Mouse (Mus musculus): Measurements from ENCODE around the gene Calm2. TPM values are rescaled to one million over a fixed set of nuclear protein-coding genes. Genes with fewer than 3 reads are reported as not detected.

Calm2 gene
- 100 to 1,000 TPM; 181 to 192 TPM for total RNA-seq (2021)
- long read RNA-seq, experiment 1, transcript Calm2-201 (6 exons, 1,205 nt), result major isoform, 193 of 198 reads
- long read RNA-seq, experiment 1, partial matches to known transcripts, result 2 of 198 reads
- long read RNA-seq, experiment 1, other reads (novel, unspliced or antisense), result 3 of 198 reads
- long read RNA-seq, experiment 2, transcript Calm2-201 (6 exons, 1,205 nt), result major isoform, 179 of 186 reads
- long read RNA-seq, experiment 2, partial matches to known transcripts, result 7 of 186 reads
- long read RNA-seq, experiment 2, other reads (novel, unspliced or antisense), result 0 of 186 reads

DNA sequence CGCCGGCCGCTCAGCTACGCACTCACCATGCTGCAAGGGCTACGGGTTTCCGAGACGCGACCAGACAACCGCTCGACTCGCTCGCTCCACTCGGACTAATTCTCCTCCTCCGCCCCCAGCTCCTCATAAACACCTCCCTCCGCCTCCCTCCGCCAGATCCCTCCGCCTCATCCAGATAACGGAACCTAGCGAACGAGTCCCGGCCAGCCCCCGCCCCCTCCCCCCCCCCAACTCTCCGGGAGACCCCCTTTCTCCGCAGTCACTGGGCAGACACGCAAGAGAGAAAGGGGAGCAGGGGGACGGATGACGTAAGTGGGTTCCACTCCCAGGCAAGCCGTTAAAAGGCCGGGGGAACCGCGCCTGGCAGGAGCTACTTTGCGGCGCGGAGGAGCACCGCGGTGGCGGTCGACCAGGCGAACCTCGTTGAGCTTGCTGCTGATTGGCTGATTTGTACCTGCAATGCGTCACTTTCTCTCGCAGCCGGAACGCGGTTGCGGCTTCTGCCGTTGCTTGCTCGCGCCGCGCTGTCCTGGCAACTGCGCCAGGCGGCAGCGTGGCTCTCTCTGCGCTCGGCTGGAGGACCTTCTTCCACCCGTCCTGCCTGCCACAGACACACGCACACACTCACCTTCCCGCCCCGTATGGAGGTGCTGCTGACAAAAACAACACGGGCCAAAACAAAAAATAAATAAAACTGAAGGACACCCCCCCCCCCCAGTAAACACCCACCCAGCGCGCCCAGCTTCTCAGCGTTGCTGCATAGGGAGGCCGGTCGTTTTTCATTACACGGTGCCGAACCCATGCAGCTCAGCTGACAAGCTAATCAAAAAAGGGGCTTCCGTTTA, at the start of gene Calm2:
Calm2 (minus strand) TSS at position 169 of the 845 bp plus-strand sequence.
- intact Hi-C loops (cut with DNase I), result loop anchor here (1.0 to 5.0 kb wide), 5 partner anchors 70 to 132 kb away; no protein-coding TSS in a partner anchor
- TF ChIP-seq CTCF (IDR thresholded peaks at IDR 0.05), result peak; percentile 28

DNA sequence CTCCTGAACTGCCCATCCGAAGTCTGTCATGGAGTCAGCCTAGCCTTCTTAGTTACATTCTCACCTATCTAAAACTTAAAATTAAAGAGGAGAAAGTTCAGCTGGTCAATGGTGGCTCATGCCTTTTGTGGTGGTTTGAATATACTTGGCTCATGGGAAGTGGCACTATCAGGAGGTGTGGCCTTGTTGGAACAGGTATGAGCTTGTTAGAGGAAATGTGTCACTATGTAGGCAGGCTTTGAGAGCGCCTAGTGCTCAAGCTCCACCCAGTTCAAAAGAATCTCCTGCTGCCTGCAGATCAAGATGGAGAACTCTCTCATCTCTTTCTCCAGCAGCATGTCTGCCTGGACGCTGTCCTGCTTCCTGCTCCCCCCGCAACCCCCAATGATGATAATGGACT, 48.8 kb upstream of the Calm2 start:
- no peak overlapping the region for H3K4me3 ChIP-seq
- TF ChIP-seq CTCF (IDR thresholded peaks at IDR 0.05), result no peak
- intact Hi-C loops (cut with DNase I), result no loop called here
- DNase-seq, result no peak
- no peak overlapping the region for H3K27ac ChIP-seq

More for the DNA sequence above, at the start of gene Calm2:
- Histone ChIP-seq H3K4me3 (peak within 1 kb of the TSS; percentile 78), H3K27ac (peak within 1 kb of the TSS; percentile 99)
- peak; percentile 99 for DNase-seq

GRCm38 (mm10) chr17:87494310-87494709, 47.6 kb upstream of the Calm2 start:
- no peak for TF ChIP-seq CTCF (IDR thresholded peaks at IDR 0.05)

GRCm38 (mm10) chr17:87492286-87492685, 45.6 kb upstream of the Calm2 start:
- intact Hi-C loops (cut with DNase I), result no loop called here
- Histone ChIP-seq H3K27ac (no peak overlapping the region), H3K4me3 (no peak overlapping the region)
- DNase-seq, result no peak
- no peak for TF ChIP-seq CTCF (IDR thresholded peaks at IDR 0.05)

More at GRCm38 (mm10) chr17:87494310-87494709, 47.6 kb upstream of the Calm2 start:
- no peak overlapping the region for H3K4me3 ChIP-seq
- intact Hi-C loops (cut with DNase I), result no loop called here
- no peak overlapping the region for H3K27ac ChIP-seq
- DNase-seq, result no peak

GRCm38 (mm10) chr17:87490295-87490694, 43.6 kb upstream of the Calm2 start:
- Histone ChIP-seq H3K4me3 (no peak overlapping the region), H3K27ac (no peak overlapping the region; the same call in 1 of the 2 replicates)
- intact Hi-C loops (cut with DNase I), result no loop called here
- no peak for DNase-seq
- no peak for TF ChIP-seq CTCF (IDR thresholded peaks at IDR 0.05)

- TF ChIP-seq CTCF (IDR thresholded peaks at IDR 0.05), result no peak
- DNase-seq, result no peak
- intact Hi-C loops (cut with DNase I), result no loop called here
- no peak overlapping the region for H3K4me3 ChIP-seq
- H3K27ac ChIP-seq, result no peak overlapping the region
These were observed 39.0 kb upstream of the Calm2 start for GRCm38 (mm10) chr17:87485751-87486150.

DNA sequence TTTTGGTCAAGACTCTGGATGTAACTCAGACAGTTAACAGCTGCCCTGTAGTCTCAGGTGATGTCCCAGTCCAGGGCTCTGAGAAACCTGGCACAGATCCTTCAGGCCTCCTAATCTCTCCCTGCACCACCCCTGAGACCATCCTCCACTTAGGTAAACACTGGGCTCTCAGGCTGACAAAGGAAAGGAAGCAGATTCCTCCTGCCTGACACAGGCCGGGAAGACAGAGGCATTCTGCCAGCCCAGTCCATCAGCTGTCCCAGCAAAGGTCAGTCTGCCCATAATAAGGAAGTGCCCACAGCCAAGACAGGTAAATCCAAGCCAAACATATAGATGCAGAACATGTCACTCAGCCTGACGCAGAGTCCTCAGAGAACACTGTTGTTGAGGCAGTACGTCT, 36.1 kb upstream of the Calm2 start:
- intact Hi-C loops (cut with DNase I), result no loop called here
- peak; percentile 55 for DNase-seq
- Histone ChIP-seq H3K4me3 (no peak overlapping the region), H3K27ac (peak overlapping the region; percentile 9; the same call in 1 of the 2 replicates)
- TF ChIP-seq CTCF (IDR thresholded peaks at IDR 0.05), result no peak

DNA sequence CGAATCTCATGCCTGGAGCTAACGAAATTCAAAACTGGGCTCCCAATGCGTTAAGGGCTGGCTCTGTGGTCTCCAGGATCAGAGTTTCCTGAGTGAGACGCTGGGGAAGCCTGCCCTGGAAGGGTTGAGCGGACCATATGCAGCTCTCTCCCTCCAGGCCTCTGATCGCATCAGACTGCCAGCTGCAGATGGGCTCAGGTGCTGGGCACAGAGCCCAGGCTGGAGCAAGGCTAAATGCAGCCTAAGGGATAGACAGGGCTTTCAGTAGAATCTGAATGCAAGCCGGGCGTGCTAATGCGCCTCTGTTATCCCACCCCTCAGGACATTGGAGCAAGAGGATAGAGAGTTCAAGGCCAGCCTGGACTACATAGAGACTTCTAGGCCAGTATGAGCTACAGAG, 31.8 kb upstream of the Calm2 start:
- DNase-seq, result peak; percentile 84
- TF ChIP-seq CTCF (IDR thresholded peaks at IDR 0.05), result no peak
- H3K27ac ChIP-seq, result peak overlapping the region; percentile 29
- H3K4me3 ChIP-seq, result no peak overlapping the region
- intact Hi-C loops (cut with DNase I), result no loop called here

GRCm38 (mm10) chr17:87477611-87478010, 30.9 kb upstream of the Calm2 start:
- no peak overlapping the region for H3K4me3 ChIP-seq
- TF ChIP-seq CTCF (IDR thresholded peaks at IDR 0.05), result no peak
- DNase-seq, result no peak
- peak overlapping the region; percentile 29 for H3K27ac ChIP-seq
- intact Hi-C loops (cut with DNase I), result no loop called here

DNA sequence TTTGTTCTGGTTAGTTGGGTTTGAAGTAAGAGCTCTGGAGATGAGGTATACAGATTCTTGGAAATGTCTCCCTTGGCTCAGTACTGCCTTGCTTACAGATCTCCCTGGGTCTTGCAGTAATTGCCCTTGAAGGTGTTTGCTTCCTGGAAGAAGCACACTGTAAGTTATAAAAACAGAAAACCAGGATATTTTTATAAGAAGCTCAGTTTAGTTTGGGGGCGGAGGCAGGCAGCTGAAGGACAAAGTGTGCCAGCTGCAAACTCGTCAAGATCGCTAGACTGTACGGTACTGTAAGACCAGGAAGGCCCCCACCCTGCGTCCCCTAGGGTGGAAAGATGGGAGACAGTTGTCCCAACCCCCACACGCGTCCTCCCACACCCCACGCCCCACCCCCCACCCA, 28.6 kb upstream of the Calm2 start:
- TF ChIP-seq CTCF (IDR thresholded peaks at IDR 0.05), result no peak
- 0 out of 2 replicates have a peak overlapping the region, but pooled peaks have one; percentile 17 for H3K27ac ChIP-seq
- H3K4me3 ChIP-seq, result no peak overlapping the region
- intact Hi-C loops (cut with DNase I), result no loop called here
- DNase-seq, result no peak

- Histone ChIP-seq H3K4me3 (peak overlapping the region; percentile 69), H3K27ac (peak overlapping the region; percentile 56)
- DNase-seq, result no peak
- intact Hi-C loops (cut with DNase I), result no loop called here
- TF ChIP-seq CTCF (IDR thresholded peaks at IDR 0.05), result no peak
These were observed 27.7 kb upstream of the Calm2 start for GRCm38 (mm10) chr17:87474501-87474795.

- Histone ChIP-seq H3K4me3 (peak overlapping the region; percentile 69), H3K27ac (peak overlapping the region; percentile 56)
- no peak for TF ChIP-seq CTCF (IDR thresholded peaks at IDR 0.05)
- intact Hi-C loops (cut with DNase I), result no loop called here
- DNase-seq, result peak; percentile 54
These were observed 27.2 kb upstream of the Calm2 start for GRCm38 (mm10) chr17:87473736-87474500.

DNA sequence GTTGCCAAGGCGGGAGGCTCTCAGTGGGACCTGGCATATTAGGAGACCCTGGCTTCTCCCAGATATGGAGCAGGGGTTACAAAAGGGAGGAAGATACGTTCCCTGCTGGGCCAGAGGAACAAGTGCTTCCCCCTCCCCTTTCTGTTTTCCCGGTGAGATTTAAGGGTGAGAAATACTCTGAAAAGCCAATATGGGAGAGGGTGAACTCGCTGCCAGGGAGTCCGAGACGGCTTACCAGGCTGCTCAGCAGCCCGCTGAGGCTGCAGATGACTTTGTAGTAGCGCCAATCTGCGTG, 26.7 kb upstream of the Calm2 start:
- no peak for TF ChIP-seq CTCF (IDR thresholded peaks at IDR 0.05)
- peak overlapping the region; percentile 56 for H3K27ac ChIP-seq

More for the DNA sequence above, 26.7 kb upstream of the Calm2 start:
- H3K4me3 ChIP-seq, result peak overlapping the region; percentile 69
- no peak for DNase-seq
- intact Hi-C loops (cut with DNase I), result no loop called here

Data from gastrocnemius, adult 2 months (tissue).